Mouse (Mus musculus): ENCODE measurements around the gene Tor2a.

Tor2a gene

GRCm38 (mm10) chr2:32759001-32759400 lies 2.0 kb downstream of the Tor2a start:
- DNase-seq (ENCODE audit: inconsistent age in 2 of 2, low spot score in 1 of 2): no peak

- no peak for DNase-seq (ENCODE audit: inconsistent age in 2 of 2, low spot score in 1 of 2)
Observed at GRCm38 (mm10) chr2:32761361-32761760, 4.3 kb downstream of the Tor2a start.

GRCm38 (mm10) chr2:32761859-32762258 lies 4.8 kb downstream of the Tor2a start:
- DNase-seq (ENCODE audit: inconsistent age in 2 of 2, low spot score in 1 of 2): no peak

DNA sequence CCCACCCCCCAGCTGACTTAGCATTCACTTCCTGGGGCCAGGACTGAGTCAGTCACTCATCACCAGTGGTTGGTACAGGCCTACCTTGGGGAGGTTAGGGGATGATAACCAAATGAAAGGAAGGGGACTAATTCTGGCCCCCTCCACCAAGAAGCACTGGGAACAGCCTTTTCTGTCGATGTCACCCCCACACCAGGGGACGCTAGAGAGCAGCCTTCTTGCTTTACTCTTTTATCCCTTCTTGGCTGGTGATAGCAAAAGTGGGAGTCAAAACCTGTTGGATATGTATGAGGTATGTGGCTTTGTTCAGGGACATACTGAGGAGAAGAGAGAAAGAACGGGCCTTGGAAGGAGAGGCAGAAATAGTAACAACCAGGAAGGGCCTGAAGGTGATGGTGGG lies 6.3 kb downstream of the Tor2a start:
- no peak for DNase-seq (ENCODE audit: inconsistent age in 2 of 2, low spot score in 1 of 2)

DNA sequence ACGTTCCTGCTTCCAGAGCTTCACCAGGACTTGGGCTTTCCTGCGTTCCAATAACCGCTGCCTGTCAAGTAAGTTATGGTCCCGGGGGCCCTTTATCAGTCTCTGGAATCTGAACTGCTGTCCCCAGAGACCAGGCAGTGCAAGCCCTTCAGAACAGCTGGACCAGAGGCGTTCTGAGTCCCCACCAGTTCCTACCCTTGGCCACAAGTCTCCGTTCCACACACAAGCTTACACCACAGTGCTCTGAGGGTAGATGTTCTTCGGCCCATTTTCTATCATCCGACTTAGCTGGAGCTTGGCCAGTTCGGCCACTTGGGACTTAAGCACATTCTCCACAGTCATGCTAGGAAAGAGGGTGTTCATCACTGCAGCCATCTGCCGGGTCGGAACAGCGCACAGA lies 10.2 kb downstream of the Tor2a start:
- peak in 1 of 2 experiments; percentile 25 for DNase-seq (ENCODE audit: inconsistent age in 2 of 2, low spot score in 1 of 2)

- no peak for DNase-seq (ENCODE audit: inconsistent age in 2 of 2, low spot score in 1 of 2)
Observed at GRCm38 (mm10) chr2:32768661-32769285, 11.7 kb downstream of the Tor2a start.

DNA sequence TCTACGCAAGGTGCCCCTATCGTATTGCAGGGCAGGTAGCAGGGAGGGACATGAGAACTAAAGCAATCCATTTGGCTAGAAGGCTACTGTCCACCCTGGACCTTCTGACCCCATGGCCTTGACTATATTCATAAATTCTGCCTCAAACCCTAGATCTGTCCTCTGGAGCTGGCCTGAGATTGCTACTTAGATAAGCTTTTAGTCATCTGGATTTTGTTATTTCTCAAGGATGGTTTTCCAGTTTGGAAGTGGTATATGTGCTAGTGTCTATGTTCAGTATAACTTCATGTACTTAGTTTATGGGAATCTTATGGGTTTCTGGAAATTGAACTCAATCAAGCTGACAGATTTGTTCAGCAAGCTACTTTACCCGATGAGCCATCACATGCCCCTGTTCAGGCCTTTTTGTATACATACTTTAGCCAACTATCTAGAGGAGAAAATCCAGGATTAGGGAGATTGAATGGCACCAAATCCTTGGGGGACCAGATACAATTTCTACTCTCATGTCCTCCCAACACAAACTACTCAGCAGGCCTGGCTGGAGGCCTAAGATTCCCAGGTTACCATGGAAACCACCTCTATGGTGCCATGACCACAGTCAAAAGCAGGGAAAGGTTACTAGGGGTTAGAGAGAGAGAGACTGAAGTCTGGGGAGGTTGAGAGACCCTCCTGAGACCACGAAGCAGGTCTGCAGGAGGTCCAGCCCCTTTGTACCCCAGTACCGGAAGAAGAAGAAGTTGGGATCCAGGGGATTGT lies 12.5 kb downstream of the Tor2a start:
- no peak for DNase-seq (ENCODE audit: inconsistent age in 2 of 2, low spot score in 1 of 2)

DNA sequence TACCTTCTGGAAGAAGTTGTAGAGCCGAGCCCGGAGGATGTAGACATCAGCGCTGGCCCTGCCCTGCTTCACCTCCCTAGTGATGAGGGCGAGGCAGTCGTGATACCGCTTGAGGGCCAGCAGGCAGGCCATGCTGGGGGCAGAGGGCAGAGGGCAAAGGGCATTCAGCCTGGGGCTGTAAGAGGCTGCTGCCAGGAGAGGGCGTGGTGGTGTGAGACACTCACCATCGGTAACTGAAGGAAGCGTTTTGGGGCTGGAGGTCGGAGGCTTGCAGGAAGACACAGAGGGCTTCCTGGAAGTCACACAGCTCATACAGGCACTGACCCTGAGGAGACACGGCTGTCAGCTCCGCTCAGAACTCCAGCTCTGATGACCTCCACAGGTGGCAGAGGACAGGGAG lies 14.9 kb downstream of the Tor2a start:
- peak in 1 of 2 experiments; percentile 30 for DNase-seq (ENCODE audit: inconsistent age in 2 of 2, low spot score in 1 of 2)

DNA sequence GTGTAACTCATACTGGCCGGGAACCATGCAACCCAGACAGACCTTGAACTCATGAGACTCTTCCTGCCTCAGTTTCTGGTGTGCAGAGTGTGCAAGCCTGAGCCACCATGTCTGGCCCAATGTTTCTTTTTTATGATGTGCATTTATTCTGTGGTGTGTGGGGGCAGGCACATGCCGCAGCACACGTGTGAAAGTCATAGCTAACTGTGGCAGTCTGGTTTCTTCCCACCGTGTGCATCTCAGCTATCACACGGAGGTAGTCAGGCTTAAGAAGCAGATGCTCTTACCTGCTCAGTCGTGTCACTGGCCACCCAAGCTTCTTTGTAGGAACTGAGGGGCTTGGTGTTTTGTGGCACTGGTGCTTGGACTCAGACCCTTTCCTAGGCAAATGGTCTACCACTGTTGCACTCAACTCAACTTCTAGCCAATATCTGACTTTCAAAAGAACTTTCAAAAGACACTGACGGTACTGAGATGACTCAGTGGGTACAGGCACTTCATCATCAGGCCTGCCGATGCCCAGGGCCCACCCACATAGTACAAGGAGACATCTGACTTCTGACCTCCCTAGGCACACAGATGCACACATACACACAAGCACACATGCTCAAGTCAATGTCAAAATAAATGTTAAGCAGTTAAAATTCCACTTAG lies 15.7 kb downstream of the Tor2a start:
- DNase-seq (ENCODE audit: inconsistent age in 2 of 2, low spot score in 1 of 2): no peak

GRCm38 (mm10) chr2:32775359-32776074 lies 18.5 kb downstream of the Tor2a start, which contains the start of the genes Ttc16 and Ptrh1:
TSS of gene Ttc16 (minus strand) at chr2:32775633.
TSS of gene Ptrh1 (plus strand) at chr2:32775786.
- peak; percentile 99 to 100 for DNase-seq (ENCODE audit: inconsistent age in 2 of 2, low spot score in 1 of 2)

DNA sequence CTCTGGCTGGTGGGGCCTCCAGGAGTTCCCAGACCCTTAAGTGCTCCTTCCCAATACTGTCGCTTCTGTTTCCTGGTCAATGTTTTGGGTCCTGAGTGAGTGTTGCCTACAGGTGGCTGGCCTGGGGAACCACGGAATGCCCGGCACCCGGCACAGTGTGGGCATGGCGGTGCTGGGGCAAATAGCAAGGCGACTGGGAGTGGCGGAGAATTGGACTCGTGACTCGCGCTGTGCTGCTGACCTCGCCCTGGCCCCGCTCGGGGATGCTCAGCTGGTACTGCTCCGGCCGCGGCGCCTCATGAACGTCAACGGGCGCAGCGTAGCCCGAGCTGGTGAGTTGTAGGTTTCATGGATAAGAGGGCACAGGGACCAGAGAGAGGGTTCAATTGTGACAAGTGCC lies 19.2 kb downstream of the Tor2a start:
- peak in 1 of 2 experiments; percentile 58 for DNase-seq (ENCODE audit: inconsistent age in 2 of 2, low spot score in 1 of 2)

GRCm38 (mm10) chr2:32778081-32778480 lies 21.0 kb downstream of the Tor2a start:
- DNase-seq (ENCODE audit: inconsistent age in 2 of 2, low spot score in 1 of 2): no peak

- DNase-seq (ENCODE audit: inconsistent age in 2 of 2, low spot score in 1 of 2): peak; percentile 64 to 81
Observed at GRCm38 (mm10) chr2:32779131-32779530, 22.1 kb downstream of the Tor2a start.

DNA sequence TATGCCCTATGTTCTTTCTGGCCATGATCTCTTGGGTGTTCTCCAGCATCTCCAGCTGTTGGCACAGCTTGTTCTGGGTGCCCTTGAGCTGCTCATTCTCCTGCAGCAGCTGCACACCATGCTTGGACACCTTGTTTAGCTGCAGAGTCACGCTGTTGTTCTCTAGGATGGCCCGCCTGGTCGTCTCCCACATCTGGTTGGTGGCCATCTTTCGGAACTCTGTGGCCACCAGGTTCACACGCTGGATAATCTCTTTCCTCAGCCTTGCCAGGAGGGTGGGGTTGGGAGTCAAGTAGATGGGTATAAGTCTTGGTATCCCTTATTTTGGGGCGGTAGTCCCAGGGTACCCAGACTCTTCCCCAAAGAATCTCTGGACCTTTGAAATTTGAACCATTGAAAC lies 22.7 kb downstream of the Tor2a start:
- no peak for DNase-seq (ENCODE audit: inconsistent age in 2 of 2, low spot score in 1 of 2)

DNA sequence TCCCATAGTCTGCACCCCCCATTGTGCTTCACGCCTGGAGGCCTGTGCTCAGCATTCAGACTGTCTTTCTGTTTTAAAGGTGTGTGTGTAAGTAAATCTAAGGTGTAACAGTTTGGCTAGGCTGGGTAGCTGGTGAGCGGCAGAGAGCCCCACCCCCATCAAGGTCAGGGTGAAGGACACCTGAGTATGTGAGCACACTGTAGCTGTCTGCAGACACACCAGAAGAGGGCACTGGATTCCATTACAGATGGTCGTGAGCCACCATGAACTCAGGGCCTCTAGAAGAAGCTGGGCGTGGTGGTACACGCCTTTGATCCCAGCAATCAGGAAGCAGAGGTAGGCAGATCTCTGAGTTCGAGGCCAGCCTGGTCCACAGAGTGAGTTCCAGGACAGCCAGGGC lies 24.7 kb downstream of the Tor2a start:
- DNase-seq (ENCODE audit: inconsistent age in 2 of 2, low spot score in 1 of 2): no peak

- DNase-seq (ENCODE audit: inconsistent age in 2 of 2, low spot score in 1 of 2): peak in 1 of 2 experiments; percentile 56
Observed at GRCm38 (mm10) chr2:32784048-32784681, 27.1 kb downstream of the Tor2a start, which contains the start of gene Cfap157. TSS of gene Cfap157 (minus strand) at chr2:32784428.

DNA sequence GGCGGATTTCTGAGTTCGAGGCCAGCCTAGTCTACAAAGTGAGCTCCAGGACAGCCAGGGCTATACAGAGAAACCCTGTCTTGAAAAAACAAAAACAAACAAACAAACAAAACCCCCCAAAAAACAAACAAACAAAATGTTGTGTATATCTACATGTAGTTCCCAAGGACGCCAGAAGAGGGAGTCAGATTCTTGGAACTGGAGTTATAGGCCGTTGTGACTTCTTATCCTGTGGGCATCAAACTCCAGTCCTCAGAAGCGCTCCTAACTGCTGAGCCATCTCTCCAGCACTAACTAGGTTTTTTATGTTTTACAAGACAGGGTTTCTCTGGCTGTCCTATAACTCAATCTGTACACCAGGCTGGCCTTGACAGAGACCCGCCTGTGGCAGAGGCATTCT lies 30.1 kb downstream of the Tor2a start:
- DNase-seq (ENCODE audit: inconsistent age in 2 of 2, low spot score in 1 of 2): peak in 1 of 2 experiments; percentile 65

DNA sequence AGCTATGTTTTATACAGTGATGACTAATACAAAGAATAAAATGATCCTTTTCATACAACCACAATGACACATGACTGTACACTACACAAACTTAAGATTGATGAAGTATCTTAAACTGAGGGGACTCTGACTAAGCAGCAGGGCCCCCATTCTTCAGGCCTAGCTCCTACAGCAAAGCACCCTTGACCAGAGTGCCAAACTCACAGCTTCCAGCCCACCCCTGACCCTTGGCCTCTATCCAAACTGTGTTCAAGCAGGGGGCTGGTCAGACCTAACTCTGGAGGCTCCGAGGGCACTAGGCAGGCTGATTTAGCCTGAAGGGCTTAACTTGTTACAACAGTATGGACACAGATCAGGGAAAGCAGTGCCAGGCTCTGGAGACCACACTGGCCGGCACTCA lies 31.5 kb downstream of the Tor2a start:
- no peak for DNase-seq (ENCODE audit: inconsistent age in 2 of 2, low spot score in 1 of 2)

DNA sequence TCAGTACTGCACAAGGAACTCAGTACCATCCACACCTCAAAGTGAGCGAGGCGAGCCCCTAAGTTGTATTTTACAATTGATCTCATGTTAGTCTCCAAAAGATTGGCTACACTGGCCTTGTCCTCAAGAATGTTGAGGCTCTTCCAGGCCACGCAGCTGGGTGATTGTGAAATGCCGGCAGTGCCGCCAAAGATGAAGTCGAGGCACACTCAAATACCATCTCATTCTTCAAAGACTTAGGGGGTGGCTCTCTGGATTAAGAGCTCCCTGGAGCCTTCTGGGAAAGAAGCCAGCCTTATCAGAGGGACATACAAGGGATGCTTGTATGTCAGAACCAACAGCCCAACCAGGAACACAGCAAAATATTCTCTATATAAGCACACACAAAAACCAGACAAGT lies 34.3 kb downstream of the Tor2a start:
- DNase-seq (ENCODE audit: inconsistent age in 2 of 2, low spot score in 1 of 2): peak; percentile 26 to 70

DNA sequence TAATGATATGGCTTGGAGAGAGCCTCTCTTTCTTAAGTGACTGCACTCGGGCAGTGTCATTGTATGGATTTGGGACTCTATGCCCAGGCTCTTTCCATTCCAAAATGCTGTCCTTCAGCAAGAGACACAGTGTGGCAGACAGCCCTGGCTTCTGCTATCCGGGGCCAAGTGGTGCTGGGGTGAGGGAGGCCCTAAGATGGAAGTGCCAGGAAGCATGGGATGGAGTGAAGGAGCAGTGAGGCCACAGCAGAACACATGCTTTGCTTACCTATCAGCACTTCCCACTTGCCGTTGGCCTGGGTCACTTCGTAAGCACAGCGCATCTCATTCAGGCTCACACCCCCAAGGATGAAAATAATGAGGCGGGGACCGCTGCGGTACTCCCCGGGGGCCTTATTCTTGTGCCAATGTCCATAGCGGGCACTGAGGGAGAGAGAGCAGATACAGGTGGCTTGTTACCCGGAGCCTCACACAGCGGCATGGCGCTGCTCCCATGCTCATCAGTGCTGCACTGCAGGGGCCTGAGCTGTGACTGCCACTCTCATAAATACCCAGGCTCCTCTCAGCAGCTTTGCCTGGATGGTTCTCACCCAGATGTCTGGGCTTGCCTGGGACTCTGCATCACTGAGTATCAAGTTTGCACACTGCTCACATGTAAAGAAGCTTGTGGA lies 38.8 kb downstream of the Tor2a start:
- DNase-seq (ENCODE audit: inconsistent age in 2 of 2, low spot score in 1 of 2): no peak

Measured in adrenal gland, adult (tissue).